Mouse (Mus musculus) adrenal gland, adult (tissue): ENCODE measurements at regions not wholly inside any gene's neighbourhood (a gene's known extent, or its start where the extent isn't known, plus 50 kb on each side); places are given as distances from the start of the nearest gene placed in this dataset.

ENCODE experiments used
- DNase-seq, 2 experiments: peaks; one replicate each; pipeline ENCODE4 v3.0.0; 2022 to 2023; ENCODE audit warnings: low spot score in 1 of 2; ENCODE audit not compliant: inconsistent age in 2 of 2

DNA sequence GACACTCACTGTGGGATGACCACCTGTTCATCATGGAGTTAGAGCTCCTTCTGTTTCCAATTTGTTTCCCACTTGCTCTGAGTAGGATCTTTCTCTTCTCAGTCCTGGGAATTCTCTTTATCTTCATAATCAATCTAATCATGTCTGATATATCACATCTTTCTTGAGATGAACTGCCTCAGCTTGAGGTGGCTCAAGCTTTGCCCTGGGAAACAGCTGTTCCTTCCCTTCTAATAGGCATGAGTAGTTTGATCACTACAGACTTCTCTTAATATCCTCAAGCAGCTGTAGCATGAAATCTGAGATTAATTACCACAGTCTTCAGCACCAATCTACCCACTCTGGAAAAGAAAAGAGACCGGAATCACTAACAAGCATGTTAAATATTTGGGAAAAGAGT, 270.8 kb upstream of the Tmem47 start:
- peak in 1 of 2 experiments; percentile 15 for DNase-seq

DNA sequence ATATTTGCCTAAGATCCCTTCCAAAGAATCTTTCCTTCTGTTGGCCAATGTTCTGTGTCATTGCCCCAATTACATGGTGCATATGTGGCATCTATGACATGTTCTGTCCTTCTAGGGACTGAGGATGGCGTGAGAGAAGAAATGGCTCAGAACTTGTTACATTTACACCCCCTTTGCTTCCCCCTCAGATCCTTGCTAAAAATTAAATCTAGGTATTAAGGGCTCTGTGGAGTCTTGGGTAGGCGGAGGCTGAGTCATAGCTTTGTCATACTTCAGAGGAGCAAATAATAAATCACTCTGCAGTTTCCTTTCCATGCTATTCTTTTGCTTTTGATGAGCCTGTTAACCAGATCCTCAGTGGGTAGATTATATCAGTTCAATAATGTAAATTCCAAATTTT, 270.2 kb upstream of the Tmem47 start:
- DNase-seq = peak; percentile 2 to 53
